ENCODE assay signal across 9 mouse cellular contexts in genomic region chr19:12486875-12487274, GRCm38 (mm10). TPM values are rescaled to one million over a fixed set of nuclear protein-coding genes. Genes with fewer than 3 reads are reported as not detected.
DNase-seq lines count a peak whose midpoint lies in the region; ATAC-seq and TF ChIP-seq lines count a peak whose summit lies in the region.
"Had no signal": no experiment of that assay in that cellular context is flagged by ENCODE, and none has a peak within 500 bp of the region (broad histone marks: within the 10 kb centered on the region; RNA-seq: fewer than 3 reads in every experiment).

No protein-coding gene starts in this region.

- no peaks in the 10 kb centered on the region for H3K27me3 ChIP-seq in hindbrain, embryonic 12.5 days
- H3K27me3 ChIP-seq in liver, embryonic 16.5 days (ENCODE audit: control insufficient read depth, insufficient read depth, low read depth, low read length), result no peaks in the 10 kb centered on the region
- no peaks in the 10 kb centered on the region for H3K27me3 ChIP-seq in testis, adult 2 months (ENCODE audit: control insufficient read depth, insufficient read depth, low read length)

- peaks cover 57% of the 10 kb centered on the region for H3K36me3 ChIP-seq in hindbrain, embryonic 12.5 days
- H3K36me3 ChIP-seq in liver, embryonic 16.5 days (ENCODE audit: control insufficient read depth, insufficient read depth), result no peaks in the 10 kb centered on the region
- no peaks in the 10 kb centered on the region for H3K36me3 ChIP-seq in testis, adult 2 months (ENCODE audit: control insufficient read depth, insufficient read depth, low read length)

- TF ChIP-seq POLR2A in testis, adult 2 months (IDR thresholded peaks at IDR 0.05; ENCODE audit: control insufficient read depth, low read depth, low read length), result no peak

- H3K9me3 ChIP-seq in hindbrain, embryonic 12.5 days (replicated peaks), result no peaks in the 10 kb centered on the region; the same call in 1 of the 2 replicates
- H3K9me3 ChIP-seq in liver, embryonic 16.5 days (replicated peaks; ENCODE audit: control insufficient read depth, low read length), result no peaks in the 10 kb centered on the region

- 73% methylated on average over 6 of the region's 6 CpGs for WGBS in hindbrain, embryonic 12.5 days
- 58% methylated on average over 6 of the region's 6 CpGs for WGBS in liver, embryonic 16.5 days (ENCODE audit: insufficient replicate concordance)

- DNase-seq in adipocyte (ENCODE audit: low spot score), result peak; percentile 99
- DNase-seq in adrenal gland, postnatal 25 days, result peak; percentile 74
- no peak for DNase-seq in frontal cortex, adult 2 months (ENCODE audit: extremely low spot score in 1 of 2, low spot score in 1 of 2)
- DNase-seq in spleen, postnatal 4 days (ENCODE audit: low spot score in 2 of 2), result no peak

- H3K9ac ChIP-seq in hindbrain, embryonic 12.5 days, result no peak overlapping the region
- H3K9ac ChIP-seq in liver, embryonic 16.5 days (ENCODE audit: low read depth, low read length), result no peak overlapping the region

- no peak overlapping the region for H3K4me3 ChIP-seq in hindbrain, embryonic 12.5 days
- H3K4me3 ChIP-seq in liver, embryonic 16.5 days (ENCODE audit: low read depth, low read length), result no peak overlapping the region
- H3K4me3 ChIP-seq in testis, adult 2 months (ENCODE audit: control insufficient read depth, low read depth, low read length), result no peak overlapping the region

- H3K4me1 ChIP-seq in hindbrain, embryonic 12.5 days, result peaks cover 51% of the 10 kb centered on the region
- H3K4me1 ChIP-seq in liver, embryonic 16.5 days (ENCODE audit: control insufficient read depth, low read depth, low read length), result peaks cover 13% of the 10 kb centered on the region
- H3K4me1 ChIP-seq in testis, adult 2 months (ENCODE audit: control insufficient read depth, insufficient read depth, low read length), result peaks cover 34% of the 10 kb centered on the region

- TF ChIP-seq CTCF in testis, adult 2 months (IDR thresholded peaks at IDR 0.05; ENCODE audit: control insufficient read depth, insufficient read depth, insufficient replicate concordance, low read depth, low read length), result no peak

- H3K27ac ChIP-seq in hindbrain, embryonic 12.5 days, result 0 out of 2 replicates have a peak overlapping the region, but pooled peaks have one; percentile 31
- H3K27ac ChIP-seq in liver, embryonic 16.5 days (ENCODE audit: low read length), result peak overlapping the region; percentile 21; the same call in 1 of the 2 replicates
- H3K27ac ChIP-seq in testis, adult 2 months (ENCODE audit: control insufficient read depth, insufficient read depth, low read depth, low read length), result peak overlapping the region; percentile 83

- no peak for ATAC-seq in hindbrain, embryonic 12.5 days (ENCODE audit: low FRiP score)
- ATAC-seq in liver, embryonic 16.5 days (ENCODE audit: low read depth), result peak; percentile 52

- no peak overlapping the region for H3K4me2 ChIP-seq in hindbrain, embryonic 12.5 days (replicated peaks)
- no peak overlapping the region for H3K4me2 ChIP-seq in liver, embryonic 16.5 days (ENCODE audit: low read depth, low read length)

RNA-seq across cellular contexts. Expression of gene Dtx4, which starts 14.4 kb away (rescaled TPM):
- 14.9 and 15.1 TPM in 2 replicates for total RNA-seq in adrenal gland, postnatal 25 days (2021)
- polyA plus RNA-seq in hindbrain, embryonic 12.5 days (2016; fragmentation: Nextera tagmentation; extraction: Ambion mirVana), result 56.7 and 58.6 TPM in 2 replicates
- 2.0 and 2.2 TPM in 2 replicates for polyA plus RNA-seq in liver, embryonic 16.5 days (2015; fragmentation: Nextera tagmentation; extraction: Ambion mirVana)
- 5.7 and 6.0 TPM in 2 replicates for polyA plus RNA-seq in testis, adult 2 months (2012; rRNA removed)
- 19.2 and 21.1 TPM in 2 replicates for polyA plus RNA-seq in frontal cortex, adult 2 months (2012; rRNA removed)

RNA-seq across cellular contexts. Expression of gene Mpeg1, which starts 26.3 kb away (rescaled TPM):
- total RNA-seq in adrenal gland, postnatal 25 days (2021), result 12.4 and 16.5 TPM in 2 replicates
- polyA plus RNA-seq in hindbrain, embryonic 12.5 days (2016; fragmentation: Nextera tagmentation; extraction: Ambion mirVana), result 0.70 and 0.75 TPM in 2 replicates
- polyA plus RNA-seq in liver, embryonic 16.5 days (2015; fragmentation: Nextera tagmentation; extraction: Ambion mirVana), result 2.3 and 2.5 TPM in 2 replicates
- 2.8 and 3.3 TPM in 2 replicates for polyA plus RNA-seq in testis, adult 2 months (2012; rRNA removed)
- 8.7 and 12.4 TPM in 2 replicates for polyA plus RNA-seq in frontal cortex, adult 2 months (2012; rRNA removed)

RNA-seq across cellular contexts. Expression of gene Fam111a, which starts 58.7 kb away (rescaled TPM):
- 6.3 and 6.7 TPM in 2 replicates for total RNA-seq in adrenal gland, postnatal 25 days (2021)
- polyA plus RNA-seq in hindbrain, embryonic 12.5 days (2016; fragmentation: Nextera tagmentation; extraction: Ambion mirVana), result 15.6 and 17.2 TPM in 2 replicates
- polyA plus RNA-seq in liver, embryonic 16.5 days (2015; fragmentation: Nextera tagmentation; extraction: Ambion mirVana), result 21.7 and 26.0 TPM in 2 replicates
- 0.07 and 0.11 TPM in 2 replicates for polyA plus RNA-seq in testis, adult 2 months (2012; rRNA removed)
- polyA plus RNA-seq in frontal cortex, adult 2 months (2012; rRNA removed), result 1.1 and 1.3 TPM in 2 replicates

RNA-seq across cellular contexts. Expression of gene Pfpl, which starts 59.2 kb away (rescaled TPM):
- total RNA-seq in adrenal gland, postnatal 25 days (2021), result not detected in 2 replicates
- polyA plus RNA-seq in hindbrain, embryonic 12.5 days (2016; fragmentation: Nextera tagmentation; extraction: Ambion mirVana), result not detected in 2 replicates
- polyA plus RNA-seq in liver, embryonic 16.5 days (2015; fragmentation: Nextera tagmentation; extraction: Ambion mirVana), result not detected in 2 replicates
- 0.02 TPM in 2 replicates for polyA plus RNA-seq in testis, adult 2 months (2012; rRNA removed)
- polyA plus RNA-seq in frontal cortex, adult 2 months (2012; rRNA removed), result not detected in 2 replicates
- polyA plus RNA-seq: brain, embryonic 14.5 days; limb, embryonic 11.5 days had no signal

Comparison
In these comparisons a context has a peak if more than half of its experiments do, and no peak if none do; other contexts are left out.
1. DNase-seq: peak in adipocyte (single experiment) and adrenal gland, postnatal 25 days (single experiment); none in frontal cortex, adult 2 months (0 of 2) and spleen, postnatal 4 days (0 of 2).
2. H3K27ac ChIP-seq: peak in every context shown above with its lines; median percentile 83 in testis, adult 2 months; 31 in hindbrain, embryonic 12.5 days; 21 in liver, embryonic 16.5 days.